Mouse (Mus musculus): ENCODE measurements at regions not wholly inside any gene's neighbourhood (a gene's known extent, or its start where the extent isn't known, plus 50 kb on each side); places are given as distances from the start of the nearest gene placed in this dataset.

DNA sequence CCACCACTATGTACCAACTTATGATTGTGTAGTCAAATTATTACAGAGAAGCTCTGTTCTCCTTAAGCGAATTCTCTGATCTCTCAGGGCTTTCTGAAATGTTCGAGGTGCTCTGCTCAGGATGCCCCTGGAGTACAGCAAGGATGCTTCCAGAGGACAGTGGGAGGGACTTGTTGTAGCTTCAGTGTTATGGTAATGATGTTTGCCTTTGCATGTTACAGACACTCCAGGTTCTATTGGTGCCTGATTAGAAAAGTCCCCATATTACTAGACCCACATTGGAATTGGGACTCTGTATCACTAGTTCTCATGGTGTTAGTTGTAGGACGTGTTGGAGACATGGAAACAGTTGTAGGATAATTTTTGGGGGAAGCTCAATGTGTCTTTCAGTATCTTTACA is 96.0 kb downstream of the Epdr1 start:
- no peak for DNase-seq (ENCODE audit: low read depth)

DNA sequence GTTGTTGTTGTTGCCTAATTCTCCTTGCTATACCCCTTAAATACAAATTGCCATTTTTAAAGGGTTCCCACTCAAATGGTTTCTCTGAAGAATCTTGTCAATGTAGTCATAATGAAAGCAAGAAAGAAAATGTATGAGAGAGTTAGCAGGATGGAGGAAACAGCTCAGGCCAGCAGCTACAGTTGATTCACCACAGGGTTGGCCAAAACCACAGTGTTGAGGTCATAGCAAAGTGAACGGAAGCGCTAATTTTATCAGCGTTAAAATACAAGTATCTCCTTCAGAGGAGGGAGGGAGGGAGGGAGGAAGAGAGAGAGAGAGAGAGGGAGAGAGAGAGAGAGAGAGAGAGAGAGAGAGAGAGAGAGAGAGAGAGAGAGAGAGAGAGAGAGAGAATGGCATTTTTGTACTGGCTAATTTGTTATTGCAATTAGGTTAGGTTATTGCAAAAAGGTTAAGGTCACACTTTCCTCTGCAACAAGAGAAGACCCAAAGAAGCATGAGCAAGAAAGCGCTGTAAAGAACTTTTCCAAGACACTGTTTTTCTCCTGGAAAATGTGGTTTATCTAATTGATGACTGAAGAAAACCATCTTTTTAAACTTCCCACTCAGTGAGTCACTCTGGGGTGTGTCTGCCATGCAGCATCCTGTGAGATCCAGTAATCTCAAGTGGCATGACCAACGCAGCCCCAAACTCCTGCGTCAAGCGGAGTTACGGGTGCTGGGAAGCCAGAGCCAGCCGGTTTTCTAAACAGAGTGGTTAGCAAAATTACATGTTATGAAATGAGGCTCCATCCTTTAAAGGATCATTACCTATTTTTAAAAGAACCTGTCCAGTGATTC is 101.6 kb downstream of the Epdr1 start:
- DNase-seq (ENCODE audit: low read depth), result no peak

DNA sequence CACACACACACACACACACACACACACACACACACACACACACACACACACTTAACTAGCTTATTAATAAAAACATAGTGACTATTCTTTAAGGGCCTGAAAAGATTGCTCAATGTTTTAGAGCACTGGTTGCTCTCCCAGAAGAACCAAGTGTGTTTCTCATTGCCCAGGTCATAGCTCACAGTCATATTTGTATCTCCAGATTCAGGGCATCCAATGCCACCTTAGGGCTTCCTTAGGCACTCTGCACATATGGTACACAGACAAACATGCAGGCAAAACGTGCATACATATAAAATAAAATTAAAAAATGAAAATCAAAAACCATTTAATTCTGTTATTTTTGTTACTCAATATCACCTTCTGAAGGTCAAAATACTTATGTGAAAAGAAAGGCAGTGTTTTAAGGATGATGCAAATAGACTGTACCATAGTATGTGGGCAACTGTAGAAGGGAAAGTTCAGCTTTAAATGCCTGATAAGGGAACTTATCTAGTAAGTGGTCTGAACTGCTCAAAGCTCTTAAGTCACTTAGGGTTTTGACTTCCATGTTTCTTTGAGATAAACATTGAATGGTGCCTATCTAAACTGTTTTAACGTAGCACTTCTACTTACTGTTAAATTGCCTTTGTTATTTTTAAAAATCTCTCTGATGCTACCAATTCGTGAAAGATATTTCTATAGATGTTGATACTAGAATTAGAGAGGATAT is 104.7 kb downstream of the Epdr1 start:
- DNase-seq (ENCODE audit: low read depth), result peak; percentile 13

DNA sequence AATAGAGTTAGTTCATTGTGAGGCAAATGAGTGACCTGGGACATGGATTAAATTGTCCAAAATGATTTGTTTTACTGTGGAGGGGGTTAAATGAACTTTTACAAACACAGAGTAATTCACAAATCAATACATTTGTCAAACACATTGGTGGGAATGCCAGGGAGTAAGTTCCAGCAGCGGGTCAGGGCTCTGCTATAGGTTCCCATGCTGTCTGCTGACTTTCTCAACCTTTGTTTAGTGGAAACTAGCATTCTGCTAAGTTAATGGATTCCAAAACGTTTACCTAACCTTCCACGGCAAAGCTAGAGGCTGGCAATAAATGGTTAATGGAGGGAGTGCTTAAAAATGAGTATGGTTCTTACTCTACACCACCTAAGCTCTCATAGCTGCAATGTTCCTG is 110.9 kb upstream of the Stard3nl start:
- no peak for DNase-seq (ENCODE audit: low read depth)

DNA sequence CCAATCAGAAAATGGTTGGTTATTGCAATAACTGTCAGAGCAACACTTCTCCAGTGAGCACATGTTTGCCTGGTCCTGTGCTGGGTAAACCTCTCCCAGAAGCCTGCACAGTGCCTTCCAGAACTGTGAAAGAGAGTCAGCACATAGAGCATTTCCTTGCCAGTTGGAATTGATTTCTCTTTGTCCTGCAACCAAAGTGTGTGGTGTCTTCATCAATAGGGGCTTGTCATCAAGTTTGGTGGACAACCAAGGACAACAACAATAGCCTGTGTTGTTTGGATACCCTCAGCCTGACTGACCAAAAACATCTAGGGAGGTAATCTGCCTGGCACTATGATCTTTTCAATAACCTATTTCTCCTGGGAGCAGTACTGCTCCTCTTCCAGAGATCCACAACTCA is 108.6 kb upstream of the Stard3nl start:
- DNase-seq (ENCODE audit: low read depth), result no peak

DNA sequence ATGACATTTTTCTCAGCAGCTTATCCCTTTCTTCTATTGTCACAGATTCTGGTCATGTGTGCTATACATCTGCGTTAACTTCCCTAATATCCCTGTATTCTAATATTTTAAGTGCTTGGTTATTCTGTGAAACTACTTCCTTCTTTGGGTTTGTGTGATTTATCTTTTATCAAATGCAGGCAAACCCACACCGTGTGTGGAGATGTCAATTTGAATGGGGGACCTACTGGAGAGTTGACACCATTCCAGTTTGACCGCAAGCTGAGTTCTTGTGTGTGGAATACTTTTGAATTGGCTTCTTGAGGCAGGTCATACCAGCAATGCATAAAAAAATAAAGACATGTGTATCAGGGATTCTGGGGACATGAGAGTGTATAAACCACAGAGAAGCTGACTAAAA is 86.6 kb upstream of the Stard3nl start:
- DNase-seq (ENCODE audit: low read depth), result no peak

DNA sequence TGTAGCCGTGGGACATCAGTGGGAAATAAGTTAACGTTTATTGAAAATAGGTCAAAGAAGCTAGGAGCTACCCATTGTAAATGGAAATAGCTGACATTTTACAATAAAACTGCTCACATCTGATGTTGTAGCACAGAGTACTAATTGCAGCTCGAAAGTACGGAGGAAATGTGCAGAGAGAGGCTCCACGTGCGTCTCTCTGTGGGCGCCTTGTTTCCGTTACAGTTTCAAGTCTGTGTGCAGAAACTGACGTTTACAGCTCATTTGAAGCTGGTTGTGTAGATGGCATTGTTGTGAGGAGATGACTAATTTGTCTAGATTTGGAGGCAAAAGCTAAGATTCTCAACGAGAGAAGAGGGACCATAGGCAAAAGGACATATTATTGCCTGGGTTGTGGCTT is 78.4 kb upstream of the Stard3nl start:
- no peak for DNase-seq (ENCODE audit: low read depth)

DNA sequence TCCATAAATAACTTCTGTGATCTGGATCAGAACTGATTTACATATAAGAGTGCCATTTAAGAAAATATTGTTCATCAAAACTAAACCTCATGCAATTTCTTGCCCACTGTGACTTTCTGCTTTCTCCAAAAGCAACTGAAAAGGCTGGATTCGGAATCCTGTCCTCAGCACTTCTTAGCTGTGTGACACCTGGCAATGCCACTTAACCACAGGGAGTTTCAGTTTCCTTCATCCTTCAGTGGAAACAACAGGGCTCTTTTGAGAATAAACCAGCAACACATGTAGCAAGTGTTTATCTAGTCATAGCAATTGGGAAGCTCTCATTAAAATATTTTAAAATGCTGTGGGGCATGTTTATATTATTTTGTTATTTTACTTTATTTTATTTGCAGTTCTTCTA is 75.1 kb upstream of the Stard3nl start:
- no peak for DNase-seq (ENCODE audit: low read depth)

DNA sequence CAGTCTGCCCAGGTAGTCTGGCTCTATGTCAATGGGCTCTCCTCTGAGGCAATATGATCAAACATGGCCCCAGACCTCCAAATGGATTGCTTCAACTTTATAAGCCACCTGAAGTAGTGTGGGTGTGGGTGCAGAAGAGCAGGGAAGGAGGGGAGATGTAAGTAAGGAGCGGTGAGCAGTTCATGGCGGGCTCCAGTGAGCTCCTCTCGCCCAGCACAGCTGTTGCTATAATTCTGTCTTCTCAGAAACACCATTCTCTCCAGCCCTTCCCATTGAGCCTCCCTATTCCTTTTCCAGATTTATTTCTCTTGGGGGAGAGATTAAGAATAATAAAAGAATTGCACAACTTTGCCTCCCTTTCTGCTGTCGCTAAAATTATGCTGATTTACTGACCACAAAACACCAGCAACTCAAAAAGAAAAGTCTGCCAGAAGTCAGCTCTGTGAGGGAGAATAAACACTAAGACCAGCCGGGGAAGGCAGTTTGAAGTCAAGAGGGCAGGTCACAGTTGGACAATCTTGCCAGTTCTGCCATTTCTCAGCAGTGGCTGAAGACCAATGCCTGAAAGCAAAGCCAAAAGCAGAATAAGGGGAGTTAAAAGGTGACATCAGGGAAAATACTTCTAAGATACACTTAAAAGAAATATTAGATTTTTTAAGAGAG is 71.3 kb upstream of the Stard3nl start:
- no peak for DNase-seq (ENCODE audit: low read depth)

DNA sequence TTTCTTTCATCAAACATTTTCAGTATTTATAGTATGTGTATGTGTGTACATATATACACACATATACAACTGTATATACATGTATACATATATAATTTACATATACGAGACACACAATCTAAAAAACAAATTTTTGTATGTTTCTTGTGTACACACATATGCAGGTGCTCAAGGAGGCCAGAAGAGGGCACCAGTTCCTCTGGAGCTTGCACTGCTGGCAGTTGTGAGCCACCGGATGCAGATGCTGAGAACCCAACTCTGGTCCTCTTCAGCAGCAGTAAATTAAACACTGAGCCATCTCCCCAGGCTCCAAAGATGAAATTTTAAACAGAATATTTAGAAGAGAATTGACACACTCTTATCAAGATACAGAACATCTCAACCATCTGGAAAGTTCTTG is 67.4 kb upstream of the Stard3nl start:
- DNase-seq (ENCODE audit: low read depth), result no peak

DNA sequence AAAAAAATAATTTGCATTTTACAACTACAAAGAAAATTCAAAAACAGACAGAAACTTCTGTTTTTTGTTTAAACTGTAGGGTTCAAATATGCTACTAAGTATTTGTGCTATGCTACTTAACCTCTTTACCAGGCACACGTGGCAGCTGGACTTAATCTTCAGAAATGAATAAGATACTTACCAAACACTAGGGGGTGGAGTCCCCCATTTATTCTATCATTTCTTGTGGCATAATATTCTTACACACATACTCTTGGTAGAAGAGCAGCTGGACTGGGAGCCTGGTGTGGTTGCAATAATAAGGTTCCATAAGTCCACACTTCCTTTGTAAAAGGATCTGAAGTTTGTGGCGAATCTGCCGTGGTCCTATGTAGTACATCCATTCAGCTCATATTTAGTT is 53.8 kb upstream of the Stard3nl start:
- no peak for DNase-seq (ENCODE audit: low read depth)
